Mouse (Mus musculus): ENCODE data around the gene Olfr1341. TPM values are rescaled to one million over a fixed set of nuclear protein-coding genes. Genes with fewer than 3 reads are reported as not detected.

Gene Olfr1341
- not detected for total RNA-seq (2023)

DNA sequence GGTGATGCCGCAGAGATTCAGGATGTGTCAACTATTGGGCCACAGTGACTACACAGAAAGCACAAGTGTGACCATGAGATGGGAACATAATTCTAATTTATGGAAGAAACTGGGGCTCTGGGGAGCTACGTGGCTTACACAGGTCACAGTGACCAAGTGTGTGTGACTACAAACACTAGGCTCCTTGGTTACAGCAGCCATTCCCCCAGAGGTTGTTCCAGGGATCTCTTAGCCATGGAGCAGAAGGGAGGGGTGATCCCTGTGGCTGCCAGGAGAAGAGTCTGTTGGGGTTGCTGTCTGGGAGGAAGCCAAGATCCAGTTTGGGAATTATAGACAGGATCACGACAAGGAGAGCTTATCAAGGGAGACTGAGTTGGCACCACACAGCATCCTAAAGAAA lies at the start of gene Olfr1341:
Gene Olfr1341, plus strand, starts transcription at position 301 of the 400 bp plus-strand sequence.

DNA sequence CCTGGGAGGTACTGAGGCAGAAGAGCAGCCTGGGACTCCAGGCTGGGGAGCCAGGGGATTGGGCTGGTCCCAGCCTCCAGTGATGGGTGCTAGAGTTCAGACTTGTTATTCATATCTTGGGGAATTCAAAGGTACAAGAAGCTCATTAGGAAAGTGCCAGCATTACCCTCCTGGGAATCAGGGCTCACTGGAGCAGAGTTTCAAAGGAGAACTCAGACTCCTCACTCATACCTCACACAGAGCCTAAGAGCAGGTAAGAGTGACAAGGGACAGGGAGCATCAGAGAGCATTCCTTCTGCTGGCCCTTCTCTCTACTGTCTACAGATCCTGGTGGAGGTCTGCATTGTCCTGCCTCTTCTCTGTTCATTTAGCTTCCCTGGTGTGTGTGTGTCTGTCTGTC lies 44.7 kb upstream of the Olfr1341 start, which contains the start of gene Olfr62:
Gene Olfr62, plus strand, starts transcription at position 301 of the 400 bp plus-strand sequence.

DNA sequence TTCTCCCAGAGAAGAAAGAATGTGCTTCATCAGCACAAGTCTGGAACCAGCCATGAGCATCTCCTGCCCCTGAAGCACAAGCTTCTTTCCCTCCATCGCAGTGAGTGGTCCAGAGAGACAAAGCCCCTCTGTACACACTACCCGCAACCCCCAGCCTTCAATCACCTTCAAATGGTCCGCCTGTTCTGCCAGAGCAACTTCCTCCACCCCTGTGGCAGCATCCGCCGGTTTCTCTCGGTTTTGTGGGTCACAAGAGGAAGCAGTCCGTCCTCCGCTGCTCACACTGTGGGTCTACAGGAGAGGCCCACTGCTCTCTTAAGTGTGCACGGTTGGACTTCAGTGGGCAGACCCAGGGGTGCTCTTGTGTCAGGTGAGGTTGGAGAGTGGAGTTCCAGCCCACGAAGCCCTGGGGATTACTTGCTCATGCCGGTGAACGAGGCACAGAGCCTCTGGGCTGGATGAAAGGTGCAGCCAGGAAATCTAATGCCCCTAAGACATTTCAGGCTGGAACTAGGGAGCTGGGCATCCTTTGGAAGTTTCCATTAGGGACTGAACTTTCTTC lies 10.8 kb upstream of the Olfr1341 start, which contains the start of gene Olfr1342:
Gene Olfr1342, minus strand, starts transcription at position 345 of the 562 bp plus-strand sequence.

DNA sequence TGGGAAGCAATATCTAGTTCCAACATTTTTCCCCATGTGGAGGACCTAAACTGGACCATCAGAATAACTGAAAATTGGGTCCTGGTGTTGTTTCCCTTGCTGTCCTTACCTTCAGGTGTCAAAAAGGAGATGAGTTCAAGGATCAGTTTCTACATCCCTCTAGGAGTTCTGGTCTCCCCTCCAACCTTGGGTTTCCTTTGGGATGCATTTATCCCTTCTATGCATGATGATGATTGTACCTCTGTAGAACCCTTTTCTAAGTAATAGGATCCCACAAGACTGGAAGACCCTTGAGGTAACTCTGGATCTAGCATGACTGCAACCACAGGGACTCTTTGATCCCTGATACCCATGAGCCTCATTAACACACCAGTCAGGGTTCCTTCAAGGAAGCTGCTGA lies 16.5 kb downstream of the Olfr1341 start, which contains the start of gene Olfr1340:
Gene Olfr1340, plus strand, starts transcription at position 301 of the 400 bp plus-strand sequence.

DNA sequence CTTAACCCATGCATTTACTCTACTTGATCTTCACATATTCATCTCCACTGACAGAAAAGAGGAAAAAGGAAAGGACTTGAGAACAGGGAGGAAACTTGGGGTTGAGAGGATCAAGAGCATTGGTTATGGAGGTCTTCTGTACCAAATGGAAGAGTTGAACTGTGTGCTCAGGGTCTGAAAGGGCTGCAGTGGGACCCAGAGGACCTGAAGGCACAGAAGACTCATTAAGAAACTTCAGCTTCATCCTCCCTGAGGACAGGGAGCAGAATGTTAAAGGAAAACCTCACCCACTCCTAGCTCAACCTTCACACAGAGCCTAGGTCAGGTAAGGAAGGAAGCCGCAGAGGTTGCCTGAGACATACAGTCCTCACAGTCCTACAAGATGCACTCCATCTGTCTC lies 28.6 kb downstream of the Olfr1341 start, which contains the start of gene Olfr1339:
Gene Olfr1339, plus strand, starts transcription at position 301 of the 400 bp plus-strand sequence.

DNA sequence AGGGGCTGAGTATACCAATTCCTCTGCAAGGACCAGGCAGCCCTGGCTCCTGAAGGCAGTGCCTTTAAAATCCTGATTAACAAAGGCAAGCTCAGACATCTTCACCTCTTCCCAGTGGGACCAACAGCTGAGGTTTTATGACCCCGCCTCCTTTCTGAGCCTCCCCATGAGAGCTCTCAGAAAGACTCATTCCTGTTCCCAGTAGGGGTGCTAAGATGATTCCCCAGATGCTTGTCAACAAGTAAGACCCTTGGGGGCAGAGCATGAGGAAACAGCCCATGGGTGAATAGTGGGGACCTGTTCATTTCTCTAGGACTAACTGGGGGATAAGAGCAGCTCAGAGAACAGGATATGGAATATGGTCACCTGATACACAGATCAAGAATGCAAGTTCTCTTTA lies 55.3 kb downstream of the Olfr1341 start, which contains the start of gene Olfr1338:
Gene Olfr1338, minus strand, starts transcription at position 101 of the 400 bp plus-strand sequence.

Other genes with a start within 250 kb of the Olfr1341 start
- gene Mpl, start 246.0 kb upstream of the Olfr1341 start, total RNA-seq (2023) = under 1 TPM; 0.58 to 0.77 TPM
- 1 to 10 TPM; 2.9 to 3.3 TPM for gene Tie1, start 213.5 kb upstream of the Olfr1341 start, total RNA-seq (2023)
- not detected for gene 2610528J11Rik, start 176.5 kb upstream of the Olfr1341 start, total RNA-seq (2023)
- gene Tmem125, start 159.5 kb upstream of the Olfr1341 start, total RNA-seq (2023) = not detected
- gene Cfap57, start 82.7 kb upstream of the Olfr1341 start, total RNA-seq (2023) = 1 to 10 TPM; 2.1 to 3.0 TPM
- 10 to 100 TPM; 42.1 to 46.5 TPM for gene Ebna1bp2, start 82.7 kb upstream of the Olfr1341 start, total RNA-seq (2023)
- gene Olfr62, start 44.6 kb upstream of the Olfr1341 start, total RNA-seq (2023) = not detected
- not detected for gene Olfr1342, start 10.8 kb upstream of the Olfr1341 start, total RNA-seq (2023)
- not detected for gene Olfr1340, start 16.6 kb downstream of the Olfr1341 start, total RNA-seq (2023)
- not detected for gene Olfr1339, start 28.7 kb downstream of the Olfr1341 start, total RNA-seq (2023)
- not detected for gene Olfr1338, start 55.2 kb downstream of the Olfr1341 start, total RNA-seq (2023)
- not detected for gene Olfr1337, start 79.1 kb downstream of the Olfr1341 start, total RNA-seq (2023)
- not detected for gene Olfr1335, start 106.4 kb downstream of the Olfr1341 start, total RNA-seq (2023)
- gene Olfr1333, start 132.8 kb downstream of the Olfr1341 start, total RNA-seq (2023) = not detected
- not detected for gene Olfr1331, start 161.1 kb downstream of the Olfr1341 start, total RNA-seq (2023)
- gene Olfr1330, start 185.1 kb downstream of the Olfr1341 start, total RNA-seq (2023) = not detected
- gene Olfr1329, start 213.9 kb downstream of the Olfr1341 start, total RNA-seq (2023) = not detected
- gene Olfr1328, start 235.1 kb downstream of the Olfr1341 start, total RNA-seq (2023) = not detected

Measured in neutrophil, adult 59 days (primary cell).